Mouse (Mus musculus) adrenal gland, adult (tissue): ENCODE measurements around the gene Ssbp3.

ENCODE experiments used
- DNase-seq, 2 experiments: peaks; one replicate each; pipeline ENCODE4 v3.0.0; 2022 to 2023; ENCODE audit warnings: low spot score in 1 of 2; ENCODE audit not compliant: inconsistent age in 2 of 2

Ssbp3 gene

GRCm38 (mm10) chr4:107006229-107006628, 95.7 kb downstream of the Ssbp3 start:
- DNase-seq = no peak

GRCm38 (mm10) chr4:107006807-107007206, 96.3 kb downstream of the Ssbp3 start:
- no peak for DNase-seq

DNA sequence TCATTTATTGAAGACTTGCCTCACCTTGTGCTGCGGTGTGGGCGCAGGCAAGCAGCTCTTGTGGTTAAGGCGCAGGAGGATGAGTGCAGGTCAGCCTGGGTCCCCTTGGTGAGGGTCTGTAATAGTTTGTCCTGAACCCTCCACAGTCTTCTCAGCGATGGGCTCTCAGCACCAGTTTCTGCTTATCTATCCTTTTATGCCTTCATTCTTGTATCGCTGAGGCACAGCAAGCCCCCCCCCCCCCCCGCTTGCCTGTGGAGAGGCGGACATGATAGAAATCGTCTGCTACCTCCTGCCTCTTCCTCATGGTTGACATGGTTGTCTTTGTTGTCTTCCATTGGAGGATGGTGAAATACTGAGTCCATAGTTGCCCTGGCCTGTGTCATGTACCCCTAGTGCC, 96.9 kb downstream of the Ssbp3 start:
- DNase-seq = no peak

DNA sequence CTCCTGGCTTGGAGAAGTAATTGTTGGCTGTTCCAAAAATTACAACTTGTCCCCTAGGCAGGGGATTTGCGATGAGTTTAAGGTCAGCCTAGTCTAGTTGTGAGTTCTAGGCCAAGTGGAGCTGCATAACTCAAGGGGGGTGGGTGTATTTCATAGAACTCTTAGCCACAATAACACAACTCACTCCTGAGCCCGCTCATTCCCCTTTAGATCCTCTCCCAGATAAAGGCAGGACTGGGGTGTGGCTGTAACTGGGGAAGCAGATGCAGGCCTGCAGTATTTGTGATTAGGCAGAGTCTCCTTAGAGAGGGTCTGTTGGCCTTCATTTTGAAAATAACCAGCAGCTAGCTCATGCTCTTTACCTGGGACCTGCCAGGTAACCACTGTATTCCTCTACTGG, 97.7 kb downstream of the Ssbp3 start:
- DNase-seq = no peak

- no peak for DNase-seq
Observed at GRCm38 (mm10) chr4:107009548-107009947, 99.0 kb downstream of the Ssbp3 start.

GRCm38 (mm10) chr4:107011325-107012004, 101.0 kb downstream of the Ssbp3 start:
- no peak for DNase-seq

- no peak for DNase-seq
Observed at GRCm38 (mm10) chr4:107012005-107012478, 101.5 kb downstream of the Ssbp3 start.

DNA sequence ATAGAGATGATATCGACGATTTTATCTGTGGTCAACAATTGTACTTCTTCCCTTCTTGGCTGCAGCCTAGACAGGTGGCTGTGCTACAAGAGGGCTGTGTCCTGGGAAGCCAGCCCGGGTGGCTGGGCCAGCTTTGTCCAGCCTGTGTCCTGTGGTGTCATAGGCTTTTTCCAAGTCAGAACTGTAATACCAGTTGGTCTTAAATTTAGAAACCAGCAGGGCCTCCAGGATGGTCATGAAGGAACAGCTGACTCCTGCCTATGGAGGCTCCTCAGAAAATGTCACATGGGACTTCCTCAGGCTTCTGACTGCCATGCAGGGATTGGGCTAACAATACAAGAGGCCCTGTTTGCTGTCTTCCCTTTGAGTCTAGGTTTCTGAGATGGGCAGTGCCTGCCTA, 102.1 kb downstream of the Ssbp3 start:
- no peak for DNase-seq

DNA sequence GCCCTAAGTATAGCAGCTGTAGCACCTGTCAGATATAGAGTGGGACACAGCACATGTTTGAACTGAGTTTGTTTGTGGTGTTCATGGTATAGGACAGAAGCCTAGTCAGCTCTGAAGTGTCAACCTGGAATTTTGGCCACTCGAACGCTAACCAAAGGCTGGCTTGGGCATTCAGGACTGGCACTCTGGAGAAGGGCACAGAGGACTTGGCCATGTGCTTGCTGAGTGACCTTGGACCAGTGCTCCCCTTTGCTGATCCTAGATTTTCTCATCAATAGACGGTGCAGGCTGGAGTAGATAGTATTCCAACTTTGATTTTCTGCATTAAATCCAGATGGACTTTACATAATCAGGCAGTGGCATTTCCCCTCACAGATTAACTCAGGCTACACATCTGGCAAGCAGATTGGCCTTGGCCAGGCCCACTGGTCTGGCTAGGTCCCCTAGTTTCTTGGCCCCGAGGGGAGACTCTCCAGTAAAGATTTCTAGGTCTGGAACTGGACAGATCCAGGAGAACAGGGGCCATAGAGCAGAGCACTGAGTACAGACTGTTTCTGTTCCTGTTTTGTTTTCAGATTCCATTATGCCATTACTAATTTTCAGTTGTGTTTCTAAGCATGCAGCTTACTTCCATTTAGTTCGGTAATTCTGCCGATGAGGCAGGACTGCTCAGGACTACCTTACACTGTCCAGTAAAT, 102.8 kb downstream of the Ssbp3 start:
- peak in 1 of 2 experiments; percentile 67 for DNase-seq

- no peak for DNase-seq
Observed at GRCm38 (mm10) chr4:107013817-107014260, 103.3 kb downstream of the Ssbp3 start.

- DNase-seq = peak; percentile 74 to 84
Observed at GRCm38 (mm10) chr4:107015971-107016511, 105.5 kb downstream of the Ssbp3 start.

- DNase-seq = no peak
Observed at GRCm38 (mm10) chr4:107017257-107017656, 106.8 kb downstream of the Ssbp3 start.

DNA sequence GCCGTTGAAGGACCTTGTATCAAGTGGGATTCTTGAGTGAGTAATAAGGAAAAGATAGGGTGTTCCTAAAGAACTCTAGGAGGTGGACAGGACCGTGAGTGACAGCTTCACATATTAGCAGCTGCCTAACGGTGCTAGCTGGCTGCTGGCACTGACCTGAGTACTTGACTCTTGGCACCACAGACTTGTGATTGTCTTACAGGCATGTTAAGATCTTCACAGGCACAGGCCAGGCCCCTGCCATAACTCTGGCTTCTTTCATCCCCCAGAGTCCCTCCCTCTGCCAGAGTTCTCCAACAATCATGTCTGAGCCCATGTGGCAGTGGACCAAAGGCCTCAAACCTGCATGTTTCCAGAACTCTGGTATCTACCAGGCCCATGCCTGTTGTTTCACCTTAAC, 108.0 kb downstream of the Ssbp3 start:
- peak in 1 of 2 experiments; percentile 61 for DNase-seq

GRCm38 (mm10) chr4:107019027-107019426, 108.5 kb downstream of the Ssbp3 start:
- DNase-seq = peak; percentile 65 to 81

DNA sequence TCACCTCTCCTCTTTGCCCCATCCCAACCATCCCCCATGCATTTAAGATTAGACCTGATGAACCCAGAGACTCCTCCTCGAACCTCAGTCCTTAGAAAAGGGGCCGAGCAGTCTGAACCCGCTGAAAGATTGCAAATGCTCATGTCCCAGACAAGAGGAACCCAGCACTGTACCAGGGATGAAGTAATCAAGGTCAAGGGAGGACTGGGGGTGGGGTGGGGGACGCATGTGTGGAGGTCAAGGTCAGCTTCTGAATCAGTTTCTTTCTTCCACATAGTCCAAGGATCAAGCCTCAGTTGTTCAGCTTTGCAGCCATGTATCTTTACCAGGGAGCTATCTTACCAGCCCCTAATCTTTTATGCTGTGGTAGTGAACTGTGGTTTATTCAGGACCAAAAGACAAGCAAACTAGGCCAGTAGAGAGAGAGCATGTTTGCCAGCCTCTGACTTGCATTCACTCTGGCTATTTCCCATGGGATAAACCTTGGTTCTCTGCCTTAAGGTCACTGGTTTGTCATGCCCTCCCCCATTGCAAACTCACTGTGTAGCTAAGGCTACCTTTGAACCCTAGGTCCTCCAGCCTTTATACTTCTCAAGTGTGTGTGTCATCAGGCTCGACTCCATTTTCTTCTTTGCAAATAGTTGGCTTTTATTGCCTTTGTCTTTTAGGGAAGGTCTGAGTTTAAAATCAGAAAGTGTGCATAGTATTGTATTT, 109.9 kb downstream of the Ssbp3 start:
- peak; percentile 57 to 90 for DNase-seq

GRCm38 (mm10) chr4:107021464-107021863, 111.0 kb downstream of the Ssbp3 start:
- DNase-seq = no peak

- no peak for DNase-seq
Observed at GRCm38 (mm10) chr4:107024899-107025298, 114.4 kb downstream of the Ssbp3 start.

DNA sequence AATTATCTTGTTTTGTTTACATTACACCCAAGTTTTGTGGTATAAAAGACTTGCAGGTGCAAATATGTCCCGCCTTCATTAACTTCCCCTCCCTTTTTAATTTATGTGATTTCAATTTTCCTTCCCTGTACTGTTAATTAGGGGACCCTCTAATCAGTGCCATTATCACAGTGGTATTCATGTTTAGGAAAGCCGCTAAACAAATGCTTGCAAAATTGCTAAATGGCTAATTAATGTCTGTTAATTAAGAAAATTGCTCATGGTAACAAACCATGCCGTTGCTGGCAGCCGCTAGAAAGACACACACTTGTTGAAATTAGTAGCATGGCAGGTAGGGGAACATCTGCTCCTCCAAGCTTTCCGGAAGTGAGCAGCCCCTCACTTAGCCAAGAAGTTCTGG, 114.9 kb downstream of the Ssbp3 start:
- DNase-seq = no peak

- DNase-seq = peak; percentile 62 to 70
Observed at GRCm38 (mm10) chr4:107026451-107026850, 116.0 kb downstream of the Ssbp3 start.

GRCm38 (mm10) chr4:107035689-107036088, 125.2 kb downstream of the Ssbp3 start:
- no peak for DNase-seq

DNA sequence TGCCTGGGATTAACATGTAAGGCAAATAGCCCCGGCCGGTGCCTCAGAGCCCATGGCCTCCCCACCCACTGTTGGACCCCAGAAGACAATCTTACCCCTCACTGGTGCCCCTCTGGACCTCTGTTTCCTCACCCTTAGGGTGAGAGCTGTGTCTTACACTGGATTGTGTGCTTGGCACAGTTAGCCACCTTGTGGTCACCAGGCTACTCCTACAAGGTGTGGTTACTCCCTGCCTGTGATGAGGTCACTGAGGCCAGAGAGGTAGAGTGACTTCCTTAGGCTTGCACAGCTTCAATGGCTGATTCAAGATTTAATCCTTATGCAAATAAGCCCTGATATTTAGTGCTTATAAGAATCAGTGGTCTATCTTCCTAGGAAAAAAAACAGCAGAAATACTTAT, 126.5 kb downstream of the Ssbp3 start:
- no peak for DNase-seq
